Mouse (Mus musculus): ENCODE results near the gene Jag2. TPM values are rescaled to one million over a fixed set of nuclear protein-coding genes. Genes with fewer than 3 reads are reported as not detected.

Gene Jag2
- total RNA-seq, 1 experiment = 54.1 TPM

DNA sequence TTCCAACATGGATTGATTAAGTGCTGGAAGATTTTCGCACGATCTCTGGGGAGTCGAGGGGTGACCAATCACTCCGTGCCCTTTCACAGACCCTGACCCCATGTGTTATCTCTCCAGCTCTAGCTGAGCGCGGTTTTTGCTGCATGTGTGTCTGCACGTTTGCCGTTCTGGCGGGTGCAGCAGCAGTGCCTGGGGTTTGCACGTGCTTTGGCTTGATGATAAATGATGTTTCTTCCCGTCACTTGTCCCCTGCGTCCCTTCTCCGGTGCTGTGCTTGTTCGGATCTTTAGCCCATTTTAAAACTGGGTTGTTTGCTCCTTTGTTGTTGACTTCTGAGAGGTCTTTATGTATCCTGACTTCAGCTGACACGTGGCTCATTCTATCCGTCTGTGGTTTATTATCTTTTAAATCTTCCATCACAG, 59.8 kb downstream of the Jag2 start:
- no peak for TF ChIP-seq CHD2 (IDR thresholded peaks at IDR 0.05; ENCODE audit: low read depth, low read length)
- H3K4me3 ChIP-seq (ENCODE audit: insufficient read depth in 1 of 2, low read depth in 1 of 2, low read length in 2 of 2, poor library complexity in 1 of 2, severe bottlenecking in 1 of 2) = no peak overlapping the region
- peaks cover 1 to 11% of the 10 kb centered on the region in 2 experiments; a peak in 1 of 4 replicates for H3K4me1 ChIP-seq (ENCODE audit: control insufficient read depth in 2 of 2, insufficient read depth in 2 of 2, low read length in 2 of 2, poor library complexity in 1 of 2)
- H3K36me3 ChIP-seq (ENCODE audit: control insufficient read depth, insufficient read depth, low read length, poor library complexity, severe bottlenecking) = no peaks in the 10 kb centered on the region
- in situ Hi-C loops (cut with MboI; ENCODE audit: low sequenced_read_pairs in 2 of 2, unreplicated experiment in 2 of 2) = no loop called here
- H3K27ac ChIP-seq (ENCODE audit: insufficient read depth, low read depth, low read length, poor library complexity, severe bottlenecking) = no peak overlapping the region
- DNase-seq (ENCODE audit: low read depth, low spot score) = no peak
- no peaks in the 10 kb centered on the region for H3K9me3 ChIP-seq (ENCODE audit: control insufficient read depth, insufficient read depth, low read depth, low read length)
- no peak overlapping the region for H3K9ac ChIP-seq (ENCODE audit: insufficient read depth, low read depth, low read length, poor library complexity, severe bottlenecking)

GRCm38 (mm10) chr12:112868178-112869087, 61.1 kb downstream of the Jag2 start, which contains the start of gene Gpr132:
Gpr132 (minus strand) TSS chr12:112868228.
- in situ Hi-C loops (cut with MboI; ENCODE audit: low sequenced_read_pairs in 2 of 2, unreplicated experiment in 2 of 2) = no loop called here
- Histone ChIP-seq H3K9me3 (ENCODE audit: control insufficient read depth, insufficient read depth, low read depth, low read length) (no peaks in the 10 kb centered on the region), H3K36me3 (ENCODE audit: control insufficient read depth, insufficient read depth, low read length, poor library complexity, severe bottlenecking) (no peaks in the 10 kb centered on the region), H3K4me1 (ENCODE audit: control insufficient read depth in 2 of 2, insufficient read depth in 2 of 2, low read length in 2 of 2, poor library complexity in 1 of 2) (peaks cover 0 to 11% of the 10 kb centered on the region in 2 experiments; a peak in 1 of 4 replicates), H3K27ac (ENCODE audit: insufficient read depth, low read depth, low read length, poor library complexity, severe bottlenecking) (no peak within 1 kb of the TSS), H3K4me3 (ENCODE audit: insufficient read depth in 1 of 2, low read depth in 1 of 2, low read length in 2 of 2, poor library complexity in 1 of 2, severe bottlenecking in 1 of 2) (no peak within 1 kb of the TSS), H3K9ac (ENCODE audit: insufficient read depth, low read depth, low read length, poor library complexity, severe bottlenecking) (no peak within 1 kb of the TSS)
- TF ChIP-seq ZC3H11A (IDR thresholded peaks at IDR 0.05; ENCODE audit: borderline replicate concordance, low read depth, low read length) (no peak), CHD2 (IDR thresholded peaks at IDR 0.05; ENCODE audit: low read depth, low read length) (no peak), HCFC1 (IDR thresholded peaks at IDR 0.05; ENCODE audit: borderline replicate concordance, insufficient read depth, low read length) (no peak), MAFK (IDR thresholded peaks at IDR 0.05; ENCODE audit: insufficient read depth, low read depth, low read length) (no peak)
- DNase-seq (ENCODE audit: low read depth, low spot score) = no peak

- no peaks in the 10 kb centered on the region for H3K36me3 ChIP-seq (ENCODE audit: control insufficient read depth, insufficient read depth, low read length, poor library complexity, severe bottlenecking)
- no peak for DNase-seq (ENCODE audit: low read depth, low spot score)
- H3K9ac ChIP-seq (ENCODE audit: insufficient read depth, low read depth, low read length, poor library complexity, severe bottlenecking) = no peak overlapping the region
- TF ChIP-seq HCFC1 (IDR thresholded peaks at IDR 0.05; ENCODE audit: borderline replicate concordance, insufficient read depth, low read length) (no peak), MAFK (IDR thresholded peaks at IDR 0.05; ENCODE audit: insufficient read depth, low read depth, low read length) (no peak), ZC3H11A (IDR thresholded peaks at IDR 0.05; ENCODE audit: borderline replicate concordance, low read depth, low read length) (no peak), ZNF384 (IDR thresholded peaks at IDR 0.05; ENCODE audit: low read depth, low read length) (no peak), CHD2 (IDR thresholded peaks at IDR 0.05; ENCODE audit: low read depth, low read length) (no peak)
- H3K9me3 ChIP-seq (ENCODE audit: control insufficient read depth, insufficient read depth, low read depth, low read length) = no peaks in the 10 kb centered on the region
- in situ Hi-C loops (cut with MboI; ENCODE audit: low sequenced_read_pairs in 2 of 2, unreplicated experiment in 2 of 2) = no loop called here
- peaks cover 0 to 11% of the 10 kb centered on the region in 2 experiments; a peak in 1 of 4 replicates for H3K4me1 ChIP-seq (ENCODE audit: control insufficient read depth in 2 of 2, insufficient read depth in 2 of 2, low read length in 2 of 2, poor library complexity in 1 of 2)
- no peak overlapping the region for H3K27ac ChIP-seq (ENCODE audit: insufficient read depth, low read depth, low read length, poor library complexity, severe bottlenecking)
- no peak overlapping the region for H3K4me3 ChIP-seq (ENCODE audit: insufficient read depth in 1 of 2, low read depth in 1 of 2, low read length in 2 of 2, poor library complexity in 1 of 2, severe bottlenecking in 1 of 2)
Measured at GRCm38 (mm10) chr12:112867106-112867674, 62.4 kb downstream of the Jag2 start.

- Histone ChIP-seq H3K27ac (ENCODE audit: insufficient read depth, low read depth, low read length, poor library complexity, severe bottlenecking) (no peak overlapping the region), H3K4me1 (ENCODE audit: control insufficient read depth in 2 of 2, insufficient read depth in 2 of 2, low read length in 2 of 2, poor library complexity in 1 of 2) (peaks cover 0 to 11% of the 10 kb centered on the region in 2 experiments; a peak in 1 of 4 replicates), H3K4me3 (ENCODE audit: insufficient read depth in 1 of 2, low read depth in 1 of 2, low read length in 2 of 2, poor library complexity in 1 of 2, severe bottlenecking in 1 of 2) (no peak overlapping the region), H3K36me3 (ENCODE audit: control insufficient read depth, insufficient read depth, low read length, poor library complexity, severe bottlenecking) (no peaks in the 10 kb centered on the region), H3K9ac (ENCODE audit: insufficient read depth, low read depth, low read length, poor library complexity, severe bottlenecking) (no peak overlapping the region), H3K9me3 (ENCODE audit: control insufficient read depth, insufficient read depth, low read depth, low read length) (no peaks in the 10 kb centered on the region)
- TF ChIP-seq ZC3H11A (IDR thresholded peaks at IDR 0.05; ENCODE audit: borderline replicate concordance, low read depth, low read length) (no peak), MAFK (IDR thresholded peaks at IDR 0.05; ENCODE audit: insufficient read depth, low read depth, low read length) (no peak), CHD2 (IDR thresholded peaks at IDR 0.05; ENCODE audit: low read depth, low read length) (no peak), ZNF384 (IDR thresholded peaks at IDR 0.05; ENCODE audit: low read depth, low read length) (no peak), HCFC1 (IDR thresholded peaks at IDR 0.05; ENCODE audit: borderline replicate concordance, insufficient read depth, low read length) (no peak)
- in situ Hi-C loops (cut with MboI; ENCODE audit: low sequenced_read_pairs in 2 of 2, unreplicated experiment in 2 of 2) = no loop called here
- DNase-seq (ENCODE audit: low read depth, low spot score) = no peak
Measured at GRCm38 (mm10) chr12:112866467-112867080, 63.0 kb downstream of the Jag2 start.

Measured in ES-E14 (cell line).